Mouse (Mus musculus) hindbrain, postnatal 0 days (tissue): ENCODE results near the gene Wdr92. TPM values are rescaled to one million over a fixed set of nuclear protein-coding genes. Genes with fewer than 3 reads are reported as not detected.

ENCODE experiments used
- ATAC-seq: fragments of 200-750 bp; cut with Nextera tagmentation; 2 replicates; pipeline ENCODE4 v1.8.0; 2017; ENCODE audit warnings: mild to moderate bottlenecking, moderate TSS enrichment, moderate library complexity
- DNase-seq: peaks from one replicate; pipeline ENCODE4 v3.0.0-alpha.2; 2015; ENCODE audit warnings: low spot score
- H3K27ac ChIP-seq: fragments of 300-500 bp; sonication (generic); 2 replicates; pipeline ENCODE4 v1.5.1; 2014; ENCODE audit warnings: mild to moderate bottlenecking
- H3K27me3 ChIP-seq: fragments of 300-500 bp; sonication (generic); 2 replicates; pipeline ENCODE4 v1.6.1; 2014; ENCODE audit warnings: low read length, mixed read lengths; ENCODE audit not compliant: insufficient read depth
- H3K36me3 ChIP-seq: fragments of 300-500 bp; sonication (generic); 2 replicates; pipeline ENCODE4 v1.6.1; 2014; ENCODE audit warnings: low read length, mixed read lengths; ENCODE audit not compliant: insufficient read depth
- H3K4me1 ChIP-seq: fragments of 300-500 bp; sonication (generic); 2 replicates; pipeline ENCODE4 v1.6.1; 2014; ENCODE audit warnings: antibody characterized with exemption, low read length, mixed read lengths; ENCODE audit not compliant: insufficient read depth
- H3K4me2 ChIP-seq: fragments of 300-500 bp; sonication (generic); 2 replicates; pipeline ENCODE4 v1.6.1; 2014; ENCODE audit warnings: low read depth, mild to moderate bottlenecking, low read length, moderate library complexity, mixed read lengths
- H3K4me3 ChIP-seq: fragments of 300-500 bp; sonication (generic); 2 replicates; pipeline ENCODE4 v1.5.1; 2014; ENCODE audit warnings: low read length
- H3K9ac ChIP-seq: fragments of 300-500 bp; sonication (generic); replicated peaks from 2 replicates; pipeline ENCODE4 v1.6.1; 2014; ENCODE audit warnings: mild to moderate bottlenecking, low read length, moderate library complexity, mixed read lengths
- H3K9me3 ChIP-seq: fragments of 300-500 bp; sonication (generic); 2 replicates; pipeline ENCODE4 v1.6.1; 2016; ENCODE audit warnings: low read length, mixed read lengths
- CTCF ChIP-seq: IDR thresholded peaks from 2 replicates; pipeline ENCODE4 v1.5.1; 2016; ENCODE audit warnings: antibody characterized with exemption, control low read depth, low read depth
- WGBS: fragments of 180-500 bp; shearing (Covaris S2); extraction: QIAGEN DNeasy Blood & Tissue Kit; methylation state at CpG from one replicate; pipeline ENCODE4 v1.1.7; 2014; 5-methylcytosine and 5-hydroxymethylcytosine counted together
- polyA plus RNA-seq: library from polyadenylated mRNA; unstranded; fragments of >200 nt; fragmentation: Nextera tagmentation; extraction: Ambion mirVana; gene quantifications from 2 replicates; pipeline ENCODE4 v1.2.1, GENCODE M21; 2015
- total RNA-seq: library from RNA; depleted of rRNA; stranded (reverse); fragments of >200 nt; gene quantifications from 2 replicates; pipeline ENCODE4 v1.2.3, GENCODE M21; 2014

The Wdr92 gene
- total and polyA plus RNA-seq, 2 experiments from 2014 or later = 10.7 to 11.4 TPM

DNA sequence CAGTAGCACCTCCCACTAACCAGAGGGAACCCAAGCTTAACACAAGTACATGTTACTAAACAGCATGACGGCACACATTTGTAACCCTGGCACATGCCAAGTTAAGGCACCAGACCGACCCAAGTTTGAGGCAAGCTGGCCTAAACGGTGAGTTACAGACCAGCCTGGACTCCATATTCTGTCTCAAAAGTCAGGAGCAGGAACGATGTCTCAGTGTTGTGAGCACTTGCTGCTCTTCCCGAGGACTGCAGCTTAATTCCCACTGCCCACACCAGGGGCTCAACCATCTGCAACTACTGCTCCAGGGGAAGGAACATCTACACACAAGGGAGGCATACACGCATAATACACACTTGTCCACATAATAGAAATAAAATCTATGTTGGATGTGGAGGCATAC is 20.6 kb downstream of the Wdr92 start:
- ATAC-seq = peak; percentile 5; the same call in 1 of the 2 replicates
- Histone ChIP-seq H3K9ac (no peak overlapping the region), H3K27me3 (no peaks in the 10 kb centered on the region), H3K36me3 (peaks cover 18% of the 10 kb centered on the region; the same call in 1 of the 2 replicates), H3K4me1 (no peaks in the 10 kb centered on the region), H3K4me2 (no peak overlapping the region), H3K4me3 (no peak overlapping the region), H3K27ac (no peak overlapping the region), H3K9me3 (no peaks in the 10 kb centered on the region)
- no peak for TF ChIP-seq CTCF
- WGBS = 79% methylated on average over 6 of the region's 6 CpGs
- DNase-seq = no peak

GRCm38 (mm10) chr11:17211258-17212140 is 29.6 kb downstream of the Wdr92 start, which contains the start of gene Pno1:
Gene Pno1 (minus strand): TSS chr11:17211568.
- DNase-seq (peak; percentile 99), ATAC-seq (peak; percentile 99)
- Histone ChIP-seq H3K4me3 (peak within 1 kb of the TSS; percentile 75), H3K36me3 (peaks cover 13% of the 10 kb centered on the region; the same call in 1 of the 2 replicates), H3K4me1 (no peaks in the 10 kb centered on the region), H3K9ac (peak within 1 kb of the TSS; percentile 63), H3K27me3 (no peaks in the 10 kb centered on the region), H3K4me2 (peak within 1 kb of the TSS; percentile 76), H3K27ac (peak within 1 kb of the TSS; percentile 88), H3K9me3 (no peaks in the 10 kb centered on the region)
- no peak for TF ChIP-seq CTCF
- under 1% methylated on average over 62 of the region's 65 CpGs for WGBS

GRCm38 (mm10) chr11:17212141-17212495 is 30.2 kb downstream of the Wdr92 start:
- ATAC-seq = no peak
- TF ChIP-seq CTCF = peak; percentile 6; the same call in 1 of the 2 replicates

GRCm38 (mm10) chr11:17212903-17213509 is 31.1 kb downstream of the Wdr92 start:
- Histone ChIP-seq H3K36me3 (peaks cover 6% of the 10 kb centered on the region; the same call in 1 of the 2 replicates), H3K4me3 (no peak overlapping the region), H3K9me3 (no peaks in the 10 kb centered on the region), H3K27me3 (no peaks in the 10 kb centered on the region), H3K4me1 (no peaks in the 10 kb centered on the region), H3K9ac (no peak overlapping the region), H3K4me2 (peak overlapping the region; percentile 76), H3K27ac (no peak overlapping the region)
- ATAC-seq (no peak), DNase-seq (no peak)
- 89% methylated on average over 5 of the region's 5 CpGs for WGBS
- TF ChIP-seq CTCF = no peak

More at GRCm38 (mm10) chr11:17212141-17212495, 30.2 kb downstream of the Wdr92 start:
- WGBS = 2% methylated on average over 10 of the region's 10 CpGs
- Histone ChIP-seq H3K27me3 (no peaks in the 10 kb centered on the region), H3K27ac (peak overlapping the region; percentile 88), H3K9ac (peak overlapping the region; percentile 63), H3K36me3 (peaks cover 8% of the 10 kb centered on the region; the same call in 1 of the 2 replicates), H3K9me3 (no peaks in the 10 kb centered on the region), H3K4me1 (no peaks in the 10 kb centered on the region), H3K4me2 (peak overlapping the region; percentile 76), H3K4me3 (peak overlapping the region; percentile 75)
- DNase-seq = peak; percentile 42

DNA sequence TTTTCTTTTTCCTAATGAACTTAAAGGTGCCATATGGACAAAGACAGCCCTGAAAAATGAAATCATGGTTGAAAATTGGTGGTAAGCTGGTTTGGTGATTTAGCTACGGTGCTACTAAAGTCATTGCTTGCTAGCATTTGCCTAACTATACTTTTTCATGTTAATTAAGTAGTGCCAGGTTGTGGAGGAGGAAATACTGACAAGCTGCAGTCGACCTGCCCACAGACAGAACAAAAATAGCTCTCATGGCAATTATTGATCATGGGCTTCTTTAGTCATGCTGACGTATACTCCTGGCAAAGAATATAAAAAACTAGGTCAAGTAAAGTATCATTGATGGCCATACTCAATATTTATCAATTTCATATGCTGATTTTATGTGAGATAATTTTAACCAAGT is 33.6 kb downstream of the Wdr92 start:
- no peak overlapping the region for H3K27ac ChIP-seq
- no peaks in the 10 kb centered on the region for H3K9me3 ChIP-seq
- H3K4me1 ChIP-seq = no peaks in the 10 kb centered on the region
- H3K9ac ChIP-seq = no peak overlapping the region
- no peak for ATAC-seq
- no peak for TF ChIP-seq CTCF
- 90% methylated on average over 3 of the region's 3 CpGs for WGBS
- DNase-seq = no peak
- H3K4me2 ChIP-seq = no peak overlapping the region
- no peaks in the 10 kb centered on the region for H3K27me3 ChIP-seq
- H3K4me3 ChIP-seq = no peak overlapping the region
- H3K36me3 ChIP-seq = no peaks in the 10 kb centered on the region

DNA sequence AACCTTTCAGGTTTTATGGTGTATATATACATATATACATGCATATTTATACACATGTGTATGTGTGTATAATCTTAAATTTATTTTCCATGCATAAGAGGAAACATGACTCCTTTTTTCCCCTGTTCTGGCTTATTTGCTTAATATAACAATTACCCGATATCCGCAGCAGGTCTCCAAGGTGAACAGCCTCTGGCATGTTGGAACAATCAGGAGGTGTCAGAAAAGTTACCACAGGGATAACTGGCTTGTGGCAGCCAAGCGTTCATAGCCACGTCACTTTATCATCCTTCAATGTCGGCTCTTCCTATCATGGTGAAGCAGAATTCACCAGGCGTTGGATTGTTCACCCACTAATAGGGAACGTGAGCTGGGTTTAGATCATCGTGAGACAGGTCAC is 39.2 kb downstream of the Wdr92 start:
- Histone ChIP-seq H3K9me3 (no peaks in the 10 kb centered on the region), H3K36me3 (peaks cover 7% of the 10 kb centered on the region; the same call in 1 of the 2 replicates), H3K9ac (no peak overlapping the region), H3K4me2 (no peak overlapping the region), H3K27me3 (no peaks in the 10 kb centered on the region), H3K4me1 (no peaks in the 10 kb centered on the region), H3K27ac (no peak overlapping the region), H3K4me3 (no peak overlapping the region)
- no peak for ATAC-seq
- TF ChIP-seq CTCF = no peak
- no peak for DNase-seq
- WGBS = 94% methylated on average over 8 of the region's 8 CpGs
